12 mouse cellular contexts compared by ENCODE assay signal in the genomic region with DNA sequence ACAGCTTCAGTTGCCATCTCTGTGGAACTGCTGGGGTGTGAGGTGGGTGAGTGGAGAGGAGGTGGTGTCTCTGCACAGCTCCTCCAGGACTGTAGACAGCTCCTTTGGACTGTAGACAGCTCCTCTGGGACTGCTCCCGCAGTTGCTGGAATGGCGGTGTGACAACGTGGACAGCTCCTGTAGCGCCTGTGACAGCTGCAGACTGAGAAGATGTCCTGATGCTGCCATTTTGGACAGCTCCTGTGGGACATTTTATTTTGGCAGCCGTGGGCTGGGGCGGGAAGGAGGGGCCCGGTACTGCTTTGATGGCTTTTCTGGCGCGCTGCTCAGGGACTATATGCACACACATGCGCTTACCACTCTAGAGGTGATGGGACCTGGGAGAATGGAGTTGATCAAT. TPM values are rescaled to one million over a fixed set of nuclear protein-coding genes. Genes with fewer than 3 reads are reported as not detected.
DNase-seq lines count a peak whose midpoint lies in the region; ATAC-seq and TF ChIP-seq lines count a peak whose summit lies in the region.
"Had no signal": no experiment of that assay in that cellular context is flagged by ENCODE, and none has a peak within 500 bp of the region (broad histone marks: within the 10 kb centered on the region; RNA-seq: fewer than 3 reads in every experiment).

No protein-coding gene starts in this region.

- no peak for ATAC-seq in liver, postnatal 0 days
- no peak for ATAC-seq in liver, embryonic 15.5 days (ENCODE audit: insufficient read depth)
- ATAC-seq: forebrain, embryonic 14.5 days had no signal

- no peaks in the 10 kb centered on the region for H3K27me3 ChIP-seq in liver, postnatal 0 days (ENCODE audit: insufficient read depth, low read length)
- no peaks in the 10 kb centered on the region for H3K27me3 ChIP-seq in liver, embryonic 15.5 days

- WGBS in liver, postnatal 0 days (ENCODE audit: insufficient replicate concordance), result 47% methylated on average over 10 of the region's 10 CpGs
- WGBS in liver, embryonic 15.5 days (ENCODE audit: insufficient replicate concordance), result 60% methylated on average over 10 of the region's 10 CpGs

- peak; percentile 8 for DNase-seq in gastrocnemius, postnatal 10 days
- no peak for DNase-seq in gastrocnemius, postnatal 36 days
- peak; percentile 17 for DNase-seq in liver
- DNase-seq in liver, postnatal 0 days, result no peak
- peak; percentile 81 for DNase-seq in R1 (ENCODE audit: low read depth, low spot score)
- DNase-seq in cerebellum, adult 8-10 months, result no peak
- DNase-seq in layer of hippocampus, postnatal 25 days (ENCODE audit: extremely low spot score in 1 of 2, low spot score in 1 of 2), result no peak
- DNase-seq: layer of hippocampus, postnatal 36 days had no signal

- intact Hi-C loops in gastrocnemius, postnatal 36 days (cut with DNase I), result no loop called here

- no peak overlapping the region for H3K4me3 ChIP-seq in liver, postnatal 0 days (ENCODE audit: low read depth, low read length)
- H3K4me3 ChIP-seq in liver, embryonic 15.5 days (replicated peaks), result no peak overlapping the region
- H3K4me3 ChIP-seq: heart, embryonic 10.5 days had no signal

- H3K27ac ChIP-seq in liver, postnatal 0 days (ENCODE audit: low read depth), result no peak overlapping the region
- no peak overlapping the region for H3K27ac ChIP-seq in liver, embryonic 15.5 days (replicated peaks)
- H3K27ac ChIP-seq: heart, embryonic 10.5 days had no signal

- H3K9me3 ChIP-seq in liver, postnatal 0 days (ENCODE audit: low read length), result no peaks in the 10 kb centered on the region
- no peaks in the 10 kb centered on the region for H3K9me3 ChIP-seq in liver, embryonic 15.5 days (replicated peaks)
- H3K9me3 ChIP-seq: heart, embryonic 10.5 days had no signal

- peaks cover 15% of the 10 kb centered on the region for H3K4me1 ChIP-seq in liver, postnatal 0 days (ENCODE audit: insufficient read depth)
- peaks cover 30% of the 10 kb centered on the region for H3K4me1 ChIP-seq in liver, embryonic 15.5 days (replicated peaks)

- no peak for TF ChIP-seq CTCF in liver, postnatal 0 days (IDR thresholded peaks at IDR 0.05; ENCODE audit: low read depth)

- no peak overlapping the region for H3K9ac ChIP-seq in liver, postnatal 0 days (replicated peaks)
- no peak overlapping the region for H3K9ac ChIP-seq in liver, embryonic 15.5 days

- TF ChIP-seq EP300 in liver, postnatal 0 days (IDR thresholded peaks at IDR 0.05; ENCODE audit: low read depth), result no peak

- H3K36me3 ChIP-seq in liver, postnatal 0 days (replicated peaks; ENCODE audit: insufficient read depth, low read length), result no peaks in the 10 kb centered on the region
- no peaks in the 10 kb centered on the region for H3K36me3 ChIP-seq in liver, embryonic 15.5 days (replicated peaks)
- H3K36me3 ChIP-seq: heart, embryonic 10.5 days had no signal

- no peak overlapping the region for H3K4me2 ChIP-seq in liver, postnatal 0 days (ENCODE audit: low read depth, low read length)
- H3K4me2 ChIP-seq in liver, embryonic 15.5 days, result peak overlapping the region; percentile 41; the same call in 1 of the 2 replicates
- H3K4me2 ChIP-seq: midbrain, embryonic 11.5 days had no signal

RNA-seq across cellular contexts. Expression of a gene that starts 3.3 kb away (rescaled TPM):
- 10 to 100 TPM; 67.8 to 83.8 TPM for total RNA-seq in gastrocnemius, postnatal 10 days (2021)
- total RNA-seq in gastrocnemius, postnatal 36 days (2021), result 100 to 1,000 TPM in 1 of 2 experiments, 10 to 100 TPM in 1; 88.9 to 106 TPM
- 59.9 and 67.3 TPM in 2 replicates for polyA plus RNA-seq in liver, postnatal 0 days (2015; fragmentation: Nextera tagmentation; extraction: Ambion mirVana)
- polyA plus RNA-seq in liver, embryonic 15.5 days (2015; fragmentation: Nextera tagmentation; extraction: Ambion mirVana), result 34.3 and 43.4 TPM in 2 replicates
- total RNA-seq in layer of hippocampus, postnatal 25 days (2021), result 10 to 100 TPM; 39.7 to 43.9 TPM

RNA-seq across cellular contexts. Expression of a gene that starts 15.5 kb away (rescaled TPM):
- total RNA-seq in gastrocnemius, postnatal 10 days (2021), result 10 to 100 TPM; 13.2 to 14.0 TPM
- 10 to 100 TPM; 16.0 to 17.9 TPM for total RNA-seq in gastrocnemius, postnatal 36 days (2021)
- 11.2 and 11.3 TPM in 2 replicates for polyA plus RNA-seq in liver, postnatal 0 days (2015; fragmentation: Nextera tagmentation; extraction: Ambion mirVana)
- 11.1 and 12.0 TPM in 2 replicates for polyA plus RNA-seq in liver, embryonic 15.5 days (2015; fragmentation: Nextera tagmentation; extraction: Ambion mirVana)
- total RNA-seq in layer of hippocampus, postnatal 25 days (2021), result 10 to 100 TPM; 23.9 to 24.8 TPM

RNA-seq across cellular contexts. Expression of a gene that starts 16.1 kb away (rescaled TPM):
- total RNA-seq in gastrocnemius, postnatal 10 days (2021), result 1 to 10 TPM; 1.8 to 3.4 TPM
- under 1 TPM; 0.36 to 0.72 TPM for total RNA-seq in gastrocnemius, postnatal 36 days (2021)
- 0.41 and 0.47 TPM in 2 replicates for polyA plus RNA-seq in liver, postnatal 0 days (2015; fragmentation: Nextera tagmentation; extraction: Ambion mirVana)
- 0.56 and 0.60 TPM in 2 replicates for polyA plus RNA-seq in liver, embryonic 15.5 days (2015; fragmentation: Nextera tagmentation; extraction: Ambion mirVana)
- 100 to 1,000 TPM; 264 to 282 TPM for total RNA-seq in layer of hippocampus, postnatal 25 days (2021)

RNA-seq across cellular contexts. Expression of a gene that starts 17.8 kb away (rescaled TPM):
- total RNA-seq in gastrocnemius, postnatal 10 days (2021), result 10 to 100 TPM; 20.0 to 30.5 TPM
- 10 to 100 TPM; 13.9 to 14.4 TPM for total RNA-seq in gastrocnemius, postnatal 36 days (2021)
- 11.1 and 11.5 TPM in 2 replicates for polyA plus RNA-seq in liver, postnatal 0 days (2015; fragmentation: Nextera tagmentation; extraction: Ambion mirVana)
- polyA plus RNA-seq in liver, embryonic 15.5 days (2015; fragmentation: Nextera tagmentation; extraction: Ambion mirVana), result 9.9 and 12.3 TPM in 2 replicates
- total RNA-seq in layer of hippocampus, postnatal 25 days (2021), result 10 to 100 TPM; 70.3 to 88.1 TPM

RNA-seq across cellular contexts. Expression of a gene that starts 34.0 kb away (rescaled TPM):
- total RNA-seq in gastrocnemius, postnatal 10 days (2021), result under 1 TPM in 1 of 2 experiments, not detected in 1; 0.11 TPM
- not detected for total RNA-seq in gastrocnemius, postnatal 36 days (2021)
- 0.09 and 0.19 TPM in 2 replicates for polyA plus RNA-seq in liver, postnatal 0 days (2015; fragmentation: Nextera tagmentation; extraction: Ambion mirVana)
- 0.13 TPM in 2 replicates for polyA plus RNA-seq in liver, embryonic 15.5 days (2015; fragmentation: Nextera tagmentation; extraction: Ambion mirVana)
- total RNA-seq in layer of hippocampus, postnatal 25 days (2021), result under 1 TPM; 0.40 to 0.69 TPM

Comparison
In these comparisons a context has a peak if more than half of its experiments do, and no peak if none do; other contexts are left out.
1. DNase-seq: peak in gastrocnemius, postnatal 10 days (single experiment), liver (single experiment) and R1 (single experiment); none in gastrocnemius, postnatal 36 days (0 of 2), liver, postnatal 0 days (single experiment), cerebellum, adult 8-10 months (single experiment) and layer of hippocampus, postnatal 25 days (0 of 2).
2. RNA of a gene that starts 16.1 kb away (total RNA-seq): 264 to 282 TPM in layer of hippocampus, postnatal 25 days; 1.8 to 3.4 TPM in gastrocnemius, postnatal 10 days and 0.36 to 0.72 TPM in gastrocnemius, postnatal 36 days; every median in the first group is over 10 times any median in the second.